In the genomic region with DNA sequence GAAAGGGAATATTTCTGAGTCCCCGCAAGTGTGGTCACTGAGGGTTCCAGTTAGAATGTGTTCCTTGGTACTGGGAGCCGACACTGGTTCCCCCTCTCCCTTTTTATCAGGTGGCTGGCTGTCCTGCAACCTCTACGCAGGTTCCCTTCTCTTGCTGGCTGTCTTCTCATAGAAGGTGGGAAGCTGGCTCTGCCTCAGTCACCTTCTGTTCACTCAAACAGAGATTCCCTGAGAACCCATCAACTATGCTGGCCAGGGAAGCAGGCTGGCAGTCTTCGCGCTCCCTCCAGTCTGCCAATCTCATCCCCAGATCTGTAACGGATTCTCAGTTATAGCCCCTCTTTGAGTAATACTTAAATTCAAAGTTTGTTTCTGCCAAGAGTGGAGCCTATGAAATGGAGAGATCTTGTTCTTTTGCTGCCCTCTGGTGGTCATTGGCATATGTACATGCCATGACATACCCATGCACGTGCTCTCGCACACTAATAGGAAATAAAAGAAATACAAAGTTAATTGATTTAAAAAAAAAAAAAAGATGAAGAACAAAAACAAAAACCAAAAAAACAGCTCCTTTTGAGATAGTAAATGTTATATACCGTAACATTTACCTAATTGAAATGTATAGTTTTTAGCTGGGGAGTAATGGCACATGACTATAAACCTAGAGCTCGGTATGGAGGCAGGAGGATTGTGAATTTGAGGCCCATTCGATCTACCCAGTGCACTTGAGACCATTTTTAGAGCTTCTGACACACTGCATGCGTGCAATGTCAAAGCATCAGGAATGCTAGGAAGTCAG, we compare ENCODE assay signal across 8 mouse cellular contexts. TPM values are rescaled to one million over a fixed set of nuclear protein-coding genes. Genes with fewer than 3 reads are reported as not detected.
DNase-seq lines count a peak whose midpoint lies in the region; ATAC-seq and TF ChIP-seq lines count a peak whose summit lies in the region.

No protein-coding gene starts in this region.

- no peak overlapping the region for H3K4me3 ChIP-seq in C2C12 (ENCODE audit: insufficient read depth, poor library complexity, severe bottlenecking)
- H3K4me3 ChIP-seq in embryonic facial prominence, embryonic 14.5 days (ENCODE audit: low read depth, low read length): no peak overlapping the region
- no peak overlapping the region for H3K4me3 ChIP-seq in heart, embryonic 10.5 days
- no peak overlapping the region for H3K4me3 ChIP-seq in kidney, postnatal 0 days (replicated peaks; ENCODE audit: low read depth, low read length)
- no peak overlapping the region for H3K4me3 ChIP-seq in liver, embryonic 11.5 days (ENCODE audit: low read depth, low read length)
- H3K4me3 ChIP-seq in neural tube, embryonic 11.5 days (ENCODE audit: low read depth, low read length): no peak overlapping the region

- no peak overlapping the region for H3K9ac ChIP-seq in embryonic facial prominence, embryonic 14.5 days (ENCODE audit: low read depth, low read length)
- H3K9ac ChIP-seq in kidney, postnatal 0 days (ENCODE audit: low read depth, low read length): no peak overlapping the region
- no peak overlapping the region for H3K9ac ChIP-seq in liver, embryonic 11.5 days (ENCODE audit: low read depth, low read length)
- H3K9ac ChIP-seq in neural tube, embryonic 11.5 days (ENCODE audit: low read length): no peak overlapping the region

- WGBS in embryonic facial prominence, embryonic 14.5 days: 42% methylated on average over 12 of the region's 12 CpGs
- WGBS in heart, embryonic 10.5 days: 35% methylated on average over 12 of the region's 12 CpGs
- 34% methylated on average over 12 of the region's 12 CpGs for WGBS in kidney, postnatal 0 days
- 27% methylated on average over 12 of the region's 12 CpGs for WGBS in liver, embryonic 11.5 days
- 37% methylated on average over 12 of the region's 12 CpGs for WGBS in neural tube, embryonic 11.5 days

- DNase-seq in adrenal gland, postnatal 14 days: peak; percentile 86
- DNase-seq in embryonic facial prominence, embryonic 14.5 days (ENCODE audit: low spot score): peak; percentile 91
- no peak for DNase-seq in heart, embryonic 10.5 days (ENCODE audit: low spot score)
- peak; percentile 91 for DNase-seq in kidney, postnatal 0 days (ENCODE audit: low spot score)
- DNase-seq in liver, embryonic 11.5 days (ENCODE audit: low spot score): no peak
- DNase-seq in neural tube, embryonic 11.5 days (ENCODE audit: low spot score): peak; percentile 73
- peak; percentile 42 for DNase-seq in telencephalon, adult 2 months (ENCODE audit: low read depth, low spot score)

- no peak overlapping the region for H3K27ac ChIP-seq in embryonic facial prominence, embryonic 14.5 days (replicated peaks; ENCODE audit: low read depth, low read length)
- 0 out of 2 replicates have a peak overlapping the region, but pooled peaks have one; percentile 49 for H3K27ac ChIP-seq in heart, embryonic 10.5 days
- no peak overlapping the region for H3K27ac ChIP-seq in kidney, postnatal 0 days
- no peak overlapping the region; the same call in 1 of the 2 replicates for H3K27ac ChIP-seq in liver, embryonic 11.5 days (ENCODE audit: low read depth, low read length)
- no peak overlapping the region for H3K27ac ChIP-seq in neural tube, embryonic 11.5 days (ENCODE audit: low read depth, low read length)

- no peak overlapping the region for H3K4me2 ChIP-seq in embryonic facial prominence, embryonic 14.5 days (ENCODE audit: low read depth, low read length)
- no peak overlapping the region for H3K4me2 ChIP-seq in kidney, postnatal 0 days (ENCODE audit: low read length)
- no peak overlapping the region for H3K4me2 ChIP-seq in liver, embryonic 11.5 days
- H3K4me2 ChIP-seq in neural tube, embryonic 11.5 days (ENCODE audit: low read depth): no peak overlapping the region

- peak; percentile 81 for ATAC-seq in embryonic facial prominence, embryonic 14.5 days (ENCODE audit: low read depth)
- ATAC-seq in kidney, postnatal 0 days (replicated peaks; ENCODE audit: low FRiP score, low read depth): peak; percentile 71
- peak; percentile 70 for ATAC-seq in liver, embryonic 11.5 days (replicated peaks; ENCODE audit: low FRiP score)
- peak; percentile 80; the same call in 1 of the 2 replicates for ATAC-seq in neural tube, embryonic 11.5 days (ENCODE audit: insufficient read depth, low FRiP score, low TSS enrichment)

- H3K79me2 ChIP-seq in C2C12 (ENCODE audit: control insufficient read depth, insufficient read depth): no peaks in the 10 kb centered on the region

- TF ChIP-seq CTCF in C2C12 (IDR thresholded peaks at IDR 0.05; ENCODE audit: control insufficient read depth, insufficient read depth, insufficient read length): peak; percentile 30
- TF ChIP-seq CTCF in kidney, postnatal 0 days (IDR thresholded peaks at IDR 0.05; ENCODE audit: low read depth): peak; percentile 89

- no peak overlapping the region for H3ac ChIP-seq in C2C12 (ENCODE audit: control insufficient read depth, insufficient read length, low read depth)

- H3K36me3 ChIP-seq in C2C12 (ENCODE audit: control insufficient read depth, insufficient read depth): no peaks in the 10 kb centered on the region
- H3K36me3 ChIP-seq in embryonic facial prominence, embryonic 14.5 days (ENCODE audit: control insufficient read depth, insufficient read depth, low read length): no peaks in the 10 kb centered on the region
- H3K36me3 ChIP-seq in heart, embryonic 10.5 days: no peaks in the 10 kb centered on the region
- H3K36me3 ChIP-seq in kidney, postnatal 0 days (ENCODE audit: insufficient read depth, low read length): no peaks in the 10 kb centered on the region
- no peaks in the 10 kb centered on the region for H3K36me3 ChIP-seq in liver, embryonic 11.5 days (ENCODE audit: control insufficient read depth, insufficient read depth, low read length)
- H3K36me3 ChIP-seq in neural tube, embryonic 11.5 days (ENCODE audit: control insufficient read depth, insufficient read depth, low read length): no peaks in the 10 kb centered on the region

- no peaks in the 10 kb centered on the region for H3K27me3 ChIP-seq in C2C12 (ENCODE audit: control insufficient read depth, insufficient read depth, insufficient read length)
- H3K27me3 ChIP-seq in embryonic facial prominence, embryonic 14.5 days (replicated peaks; ENCODE audit: control insufficient read depth, insufficient read depth, low read length): no peaks in the 10 kb centered on the region
- H3K27me3 ChIP-seq in heart, embryonic 10.5 days (ENCODE audit: insufficient read depth, poor library complexity, severe bottlenecking): no peaks in the 10 kb centered on the region
- H3K27me3 ChIP-seq in kidney, postnatal 0 days (ENCODE audit: insufficient read depth, low read length): no peaks in the 10 kb centered on the region
- H3K27me3 ChIP-seq in liver, embryonic 11.5 days (replicated peaks; ENCODE audit: control insufficient read depth, insufficient read depth, low read length): no peaks in the 10 kb centered on the region
- no peaks in the 10 kb centered on the region for H3K27me3 ChIP-seq in neural tube, embryonic 11.5 days (ENCODE audit: control insufficient read depth, insufficient read depth, low read length)

- H3K79me3 ChIP-seq in C2C12 (ENCODE audit: low read depth): no peaks in the 10 kb centered on the region

- H3K9me3 ChIP-seq in embryonic facial prominence, embryonic 14.5 days (ENCODE audit: control insufficient read depth, low read length): no peaks in the 10 kb centered on the region
- H3K9me3 ChIP-seq in heart, embryonic 10.5 days: no peaks in the 10 kb centered on the region
- H3K9me3 ChIP-seq in kidney, postnatal 0 days (replicated peaks; ENCODE audit: low read length): no peaks in the 10 kb centered on the region
- no peaks in the 10 kb centered on the region for H3K9me3 ChIP-seq in liver, embryonic 11.5 days (ENCODE audit: control insufficient read depth, low read length)
- no peaks in the 10 kb centered on the region for H3K9me3 ChIP-seq in neural tube, embryonic 11.5 days (ENCODE audit: control insufficient read depth, low read length)

- peaks cover 3% of the 10 kb centered on the region; the same call in 1 of the 2 replicates for H3K4me1 ChIP-seq in embryonic facial prominence, embryonic 14.5 days (ENCODE audit: control insufficient read depth, insufficient read depth, low read length)
- peaks cover 17% of the 10 kb centered on the region for H3K4me1 ChIP-seq in heart, embryonic 10.5 days
- no peaks in the 10 kb centered on the region for H3K4me1 ChIP-seq in kidney, postnatal 0 days (replicated peaks; ENCODE audit: insufficient read depth, low read length)
- H3K4me1 ChIP-seq in liver, embryonic 11.5 days (replicated peaks; ENCODE audit: control insufficient read depth, insufficient read depth, low read length): peaks cover 2% of the 10 kb centered on the region; the same call in 1 of the 2 replicates
- no peaks in the 10 kb centered on the region for H3K4me1 ChIP-seq in neural tube, embryonic 11.5 days (ENCODE audit: control insufficient read depth, insufficient read depth, low read length)

RNA-seq across cellular contexts. Expression of a gene that starts 33.1 kb away (rescaled TPM):
- polyA plus RNA-seq in C2C12 (2012; fragmentation: generic; extraction: Trizol): 0.18 TPM
- 0.52 and 3.2 TPM in 2 replicates for total RNA-seq in adrenal gland, postnatal 14 days (2021)
- polyA plus RNA-seq in embryonic facial prominence, embryonic 14.5 days (2014; fragmentation: Nextera tagmentation; extraction: Ambion mirVana): 0.89 and 1.9 TPM in 2 replicates
- 0.64 TPM in 1 of 2 replicates, not detected in the other for polyA plus RNA-seq in heart, embryonic 10.5 days (2016; fragmentation: Nextera tagmentation; extraction: Ambion mirVana)
- 3.4 and 3.8 TPM in 2 replicates for polyA plus RNA-seq in kidney, postnatal 0 days (2015; fragmentation: Nextera tagmentation; extraction: Ambion mirVana)
- 6.0 and 6.5 TPM in 2 replicates for polyA plus RNA-seq in liver, embryonic 11.5 days (2014; fragmentation: Nextera tagmentation; extraction: Ambion mirVana)
- 0.59 TPM in 1 of 2 replicates, not detected in the other for polyA plus RNA-seq in neural tube, embryonic 11.5 days (2014; fragmentation: Nextera tagmentation; extraction: Ambion mirVana)

RNA-seq across cellular contexts. Expression of a gene that starts 50.1 kb away (rescaled TPM):
- 0.39 TPM for polyA plus RNA-seq in C2C12 (2012; fragmentation: generic; extraction: Trizol)
- 91.5 and 131 TPM in 2 replicates for total RNA-seq in adrenal gland, postnatal 14 days (2021)
- 6.6 and 10.3 TPM in 2 replicates for polyA plus RNA-seq in embryonic facial prominence, embryonic 14.5 days (2014; fragmentation: Nextera tagmentation; extraction: Ambion mirVana)
- 19.8 and 37.7 TPM in 2 replicates for polyA plus RNA-seq in heart, embryonic 10.5 days (2016; fragmentation: Nextera tagmentation; extraction: Ambion mirVana)
- 8.0 and 9.2 TPM in 2 replicates for polyA plus RNA-seq in kidney, postnatal 0 days (2015; fragmentation: Nextera tagmentation; extraction: Ambion mirVana)
- polyA plus RNA-seq in liver, embryonic 11.5 days (2014; fragmentation: Nextera tagmentation; extraction: Ambion mirVana): 1.1 and 1.8 TPM in 2 replicates
- polyA plus RNA-seq in neural tube, embryonic 11.5 days (2014; fragmentation: Nextera tagmentation; extraction: Ambion mirVana): 6.8 and 7.5 TPM in 2 replicates

RNA-seq across cellular contexts. Expression of a gene that starts 53.3 kb away (rescaled TPM):
- polyA plus RNA-seq in C2C12 (2012; fragmentation: generic; extraction: Trizol): 13.4 TPM
- total RNA-seq in adrenal gland, postnatal 14 days (2021): 37.2 and 42.1 TPM in 2 replicates
- 39.8 and 43.9 TPM in 2 replicates for polyA plus RNA-seq in embryonic facial prominence, embryonic 14.5 days (2014; fragmentation: Nextera tagmentation; extraction: Ambion mirVana)
- 52.8 and 60.8 TPM in 2 replicates for polyA plus RNA-seq in heart, embryonic 10.5 days (2016; fragmentation: Nextera tagmentation; extraction: Ambion mirVana)
- polyA plus RNA-seq in kidney, postnatal 0 days (2015; fragmentation: Nextera tagmentation; extraction: Ambion mirVana): 37.3 and 40.4 TPM in 2 replicates
- polyA plus RNA-seq in liver, embryonic 11.5 days (2014; fragmentation: Nextera tagmentation; extraction: Ambion mirVana): 72.5 and 82.5 TPM in 2 replicates
- 64.2 and 67.0 TPM in 2 replicates for polyA plus RNA-seq in neural tube, embryonic 11.5 days (2014; fragmentation: Nextera tagmentation; extraction: Ambion mirVana)

RNA-seq across cellular contexts. Expression of a gene that starts 53.9 kb away (rescaled TPM):
- not detected for polyA plus RNA-seq in C2C12 (2012; fragmentation: generic; extraction: Trizol)
- 1.0 and 2.1 TPM in 2 replicates for total RNA-seq in adrenal gland, postnatal 14 days (2021)
- 0.21 and 0.22 TPM in 2 replicates for polyA plus RNA-seq in embryonic facial prominence, embryonic 14.5 days (2014; fragmentation: Nextera tagmentation; extraction: Ambion mirVana)
- not detected in 2 replicates for polyA plus RNA-seq in heart, embryonic 10.5 days (2016; fragmentation: Nextera tagmentation; extraction: Ambion mirVana)
- 0.08 and 0.13 TPM in 2 replicates for polyA plus RNA-seq in kidney, postnatal 0 days (2015; fragmentation: Nextera tagmentation; extraction: Ambion mirVana)
- polyA plus RNA-seq in liver, embryonic 11.5 days (2014; fragmentation: Nextera tagmentation; extraction: Ambion mirVana): not detected in 2 replicates
- not detected in 2 replicates for polyA plus RNA-seq in neural tube, embryonic 11.5 days (2014; fragmentation: Nextera tagmentation; extraction: Ambion mirVana)

Comparison
In these comparisons a context has a peak if more than half of its experiments do, and no peak if none do; other contexts are left out.
1. DNase-seq: peak in adrenal gland, postnatal 14 days (single experiment), embryonic facial prominence, embryonic 14.5 days (single experiment), kidney, postnatal 0 days (single experiment), neural tube, embryonic 11.5 days (single experiment) and telencephalon, adult 2 months (single experiment); none in heart, embryonic 10.5 days (single experiment) and liver, embryonic 11.5 days (single experiment).
2. Peak in every context shown above with its lines, with median percentiles within 50 percentile points of each other: ATAC-seq.